Mouse (Mus musculus) adrenal gland, postnatal 25 days (tissue): Measurements from ENCODE around the gene Cnih3. TPM values are rescaled to one million over a fixed set of nuclear protein-coding genes. Genes with fewer than 3 reads are reported as not detected.
A peak's percentile ranks its signal among the peaks of the same experiment; 100 is the strongest.

Experiments used
- DNase-seq: peaks from one replicate; pipeline ENCODE4 v3.0.0; 2021; ENCODE audit warnings: mixed read lengths
- total RNA-seq: library from RNA; stranded (reverse); gene quantifications from 2 replicates; pipeline ENCODE4 v1.2.3, GENCODE M21; 2021

Gene Cnih3
- total RNA-seq, 1 experiment from 2014 or later = not detected

GRCm38 (mm10) chr1:181353200-181354097 lies 1.0 kb downstream of the Cnih3 start:
- DNase-seq = no peak

DNA sequence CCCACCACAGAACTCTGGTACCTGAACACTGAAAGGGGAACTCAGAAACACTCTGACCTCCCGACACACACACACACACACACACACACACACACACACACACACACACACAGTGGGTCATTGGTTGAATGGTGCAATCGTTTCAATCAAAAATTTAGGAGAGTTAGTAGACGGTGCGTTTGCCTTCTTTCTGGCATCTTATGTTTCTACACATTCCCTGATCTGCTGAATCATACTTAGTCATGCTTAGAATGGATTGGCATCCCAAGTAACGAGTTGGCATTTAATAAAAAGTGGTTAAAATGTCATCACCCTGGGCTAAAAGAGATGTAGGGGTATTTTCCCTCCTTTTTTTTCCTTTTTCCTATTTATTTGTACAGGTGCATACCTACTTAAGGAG lies 3.3 kb downstream of the Cnih3 start:
- DNase-seq = no peak

- DNase-seq = no peak
Observed at GRCm38 (mm10) chr1:181357870-181358269, 5.4 kb downstream of the Cnih3 start.

DNA sequence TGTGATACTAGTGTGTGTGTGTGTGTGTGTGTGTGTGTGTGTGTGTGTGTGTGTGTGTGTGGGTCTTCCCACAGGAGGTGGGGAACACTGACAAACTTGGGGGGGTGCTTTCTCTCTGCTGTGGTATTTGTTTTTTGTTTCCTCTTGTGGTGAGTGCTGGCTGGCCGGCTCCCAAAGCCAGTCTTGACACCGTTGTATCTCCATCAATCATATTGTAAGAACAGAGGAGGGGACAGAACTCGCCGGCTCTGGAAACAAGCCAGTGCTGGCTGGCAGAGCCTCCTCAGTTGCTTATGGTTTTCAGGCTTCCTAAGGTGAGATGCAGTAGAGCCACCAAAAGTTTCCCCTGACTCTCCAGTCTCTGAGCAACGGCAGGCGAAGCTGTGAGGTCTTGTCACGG lies 6.1 kb downstream of the Cnih3 start:
- peak; percentile 29 for DNase-seq

DNA sequence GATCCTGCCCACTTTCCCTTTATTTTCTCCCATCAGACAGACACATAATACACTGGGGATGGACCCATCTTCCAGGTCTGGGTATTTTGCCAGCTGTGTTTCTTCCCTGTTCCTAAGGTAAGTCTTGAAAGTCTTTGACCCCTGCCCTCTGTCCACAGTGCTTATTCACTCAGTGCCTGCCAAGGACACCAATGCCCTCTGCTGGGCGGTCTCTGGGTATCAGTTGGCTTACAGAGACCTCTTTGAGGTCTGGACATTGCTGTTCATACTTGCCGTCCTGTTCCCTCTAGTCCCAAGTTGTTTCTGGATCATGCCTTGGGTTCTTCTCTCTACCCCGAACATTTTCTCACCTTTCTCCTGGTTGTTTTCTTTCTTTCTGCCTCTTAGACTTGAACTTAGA lies 8.3 kb downstream of the Cnih3 start:
- DNase-seq = no peak

DNA sequence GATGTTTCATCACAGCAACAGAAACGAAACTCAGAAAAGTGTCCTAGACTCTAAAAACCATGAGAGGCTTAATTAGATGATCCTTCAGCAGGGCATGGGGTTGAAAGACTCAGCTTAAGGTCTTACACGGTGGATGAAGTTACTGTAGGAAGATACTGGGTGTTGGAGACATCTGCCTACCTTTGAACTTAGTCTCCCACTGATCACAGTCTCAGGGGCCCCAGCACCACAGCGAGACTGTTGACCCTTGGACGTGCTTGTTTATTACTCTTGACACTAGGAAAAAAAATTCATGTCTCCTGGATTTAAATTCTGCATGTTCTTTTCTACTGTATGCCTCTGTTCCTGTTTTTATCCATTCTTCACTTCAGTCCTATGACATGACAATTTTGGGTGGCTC lies 11.6 kb downstream of the Cnih3 start:
- DNase-seq = no peak

DNA sequence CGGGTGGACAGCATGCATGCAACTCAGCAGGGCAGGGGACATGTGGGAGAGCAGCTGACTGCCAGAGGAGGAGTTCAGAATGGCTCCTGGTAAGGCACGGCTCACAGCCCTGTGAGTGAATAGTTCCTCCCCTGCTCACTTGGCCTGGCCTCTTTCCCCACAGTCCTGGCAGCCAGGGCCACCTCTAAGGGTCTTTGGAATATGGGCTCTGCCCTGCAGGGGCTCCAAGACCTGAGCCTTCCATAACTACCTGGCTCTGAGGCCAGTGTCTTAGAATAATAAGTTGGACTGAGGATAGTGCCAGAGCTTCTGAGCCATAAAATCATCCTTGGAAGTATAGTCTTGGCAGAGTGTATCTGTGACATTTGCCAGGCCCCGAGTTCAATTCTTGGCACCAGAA lies 12.9 kb downstream of the Cnih3 start:
- no peak for DNase-seq

DNA sequence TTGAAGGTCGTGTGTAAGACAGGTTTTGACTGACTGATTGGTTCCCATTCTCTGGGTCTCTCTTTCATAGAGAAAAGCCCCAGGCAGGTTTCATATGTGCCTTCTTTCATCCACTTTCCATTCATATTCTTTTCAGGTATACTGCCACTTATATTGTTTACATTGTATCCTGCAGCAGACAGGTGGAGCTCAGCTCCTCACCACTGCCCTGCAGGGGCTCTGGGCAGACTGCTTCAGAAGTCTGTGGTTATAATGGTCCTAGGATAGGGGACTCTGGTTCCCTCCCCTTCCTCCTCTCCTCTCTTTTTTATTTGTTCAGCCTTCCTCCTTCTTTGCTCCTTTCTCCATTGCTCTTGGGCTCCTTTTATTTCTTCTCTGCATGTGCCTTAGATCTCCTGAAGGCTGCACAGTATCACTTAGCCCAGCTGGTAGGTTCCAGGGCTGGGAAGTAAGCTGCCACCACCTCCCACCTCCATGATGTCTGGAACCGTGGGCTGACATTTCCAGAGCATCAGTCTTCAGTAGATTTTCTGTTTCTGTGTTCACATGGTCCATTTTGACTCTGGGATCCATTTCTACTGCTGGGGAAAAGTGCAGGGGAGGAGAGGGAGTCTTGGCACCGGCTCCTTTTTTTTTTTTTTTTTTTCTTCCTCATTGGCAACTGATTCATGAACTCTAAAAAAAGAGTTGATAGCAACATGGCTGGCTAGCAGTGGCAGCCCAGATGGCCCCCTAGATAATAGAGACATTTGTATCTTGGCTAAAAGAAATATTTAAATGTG lies 16.6 kb downstream of the Cnih3 start:
- no peak for DNase-seq

DNA sequence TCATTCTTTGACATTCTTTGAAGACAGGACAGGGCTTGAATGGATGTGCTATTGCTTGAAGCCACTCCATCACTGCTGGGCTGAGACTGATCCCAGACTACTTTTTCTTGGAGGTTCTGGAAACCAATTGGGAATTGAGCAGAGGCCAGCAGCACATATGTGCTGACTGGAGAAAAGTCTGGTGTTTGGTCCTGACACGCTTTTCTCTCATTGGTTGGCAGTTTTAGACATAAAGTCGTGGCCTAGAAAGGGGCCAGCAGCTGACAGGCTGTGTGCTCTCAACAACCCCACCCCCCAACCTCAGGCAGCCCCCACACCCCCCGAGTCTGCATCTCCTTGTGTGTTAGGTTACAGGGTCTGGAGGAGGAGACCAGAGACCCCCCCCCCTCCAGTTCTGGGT lies 17.9 kb downstream of the Cnih3 start:
- no peak for DNase-seq

DNA sequence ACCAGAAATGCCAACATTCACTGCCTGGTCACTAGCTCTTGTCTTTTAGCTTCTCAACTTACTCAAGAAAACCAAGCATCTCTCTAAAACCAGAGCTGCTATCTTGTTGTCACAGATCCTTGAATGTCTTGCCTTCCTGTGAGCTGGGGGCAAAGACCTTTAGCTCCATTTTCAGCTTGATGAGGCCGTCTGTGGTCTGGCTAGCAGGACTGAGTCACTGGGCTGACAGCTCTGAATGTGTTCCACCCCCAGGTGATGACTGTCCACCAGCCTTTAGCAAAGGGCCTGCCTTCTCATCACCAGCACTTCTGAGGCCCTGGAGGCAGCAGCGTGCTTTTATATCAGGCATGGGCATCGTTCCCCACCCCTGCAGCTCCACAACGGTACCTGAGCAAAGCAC lies 18.8 kb downstream of the Cnih3 start:
- DNase-seq = no peak

DNA sequence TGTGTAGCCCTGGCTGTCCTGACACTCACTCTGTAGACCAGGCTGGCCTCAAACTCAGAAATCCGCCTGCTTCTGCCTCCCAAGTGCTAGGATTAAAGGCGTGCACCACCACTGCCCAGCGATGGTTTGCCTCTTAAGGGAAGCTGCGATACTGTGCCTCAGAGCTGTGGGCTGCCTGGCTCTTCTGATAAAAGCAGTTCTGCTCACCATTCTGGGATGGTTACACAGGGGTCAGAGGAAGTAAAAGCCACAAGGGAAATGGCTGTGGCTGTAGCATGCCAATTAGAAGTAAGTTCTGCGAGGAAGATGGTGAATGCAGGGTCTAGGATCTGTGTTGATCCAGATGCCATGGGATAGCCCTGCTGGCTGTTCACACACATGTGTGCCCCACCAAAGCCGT lies 19.9 kb downstream of the Cnih3 start:
- no peak for DNase-seq

DNA sequence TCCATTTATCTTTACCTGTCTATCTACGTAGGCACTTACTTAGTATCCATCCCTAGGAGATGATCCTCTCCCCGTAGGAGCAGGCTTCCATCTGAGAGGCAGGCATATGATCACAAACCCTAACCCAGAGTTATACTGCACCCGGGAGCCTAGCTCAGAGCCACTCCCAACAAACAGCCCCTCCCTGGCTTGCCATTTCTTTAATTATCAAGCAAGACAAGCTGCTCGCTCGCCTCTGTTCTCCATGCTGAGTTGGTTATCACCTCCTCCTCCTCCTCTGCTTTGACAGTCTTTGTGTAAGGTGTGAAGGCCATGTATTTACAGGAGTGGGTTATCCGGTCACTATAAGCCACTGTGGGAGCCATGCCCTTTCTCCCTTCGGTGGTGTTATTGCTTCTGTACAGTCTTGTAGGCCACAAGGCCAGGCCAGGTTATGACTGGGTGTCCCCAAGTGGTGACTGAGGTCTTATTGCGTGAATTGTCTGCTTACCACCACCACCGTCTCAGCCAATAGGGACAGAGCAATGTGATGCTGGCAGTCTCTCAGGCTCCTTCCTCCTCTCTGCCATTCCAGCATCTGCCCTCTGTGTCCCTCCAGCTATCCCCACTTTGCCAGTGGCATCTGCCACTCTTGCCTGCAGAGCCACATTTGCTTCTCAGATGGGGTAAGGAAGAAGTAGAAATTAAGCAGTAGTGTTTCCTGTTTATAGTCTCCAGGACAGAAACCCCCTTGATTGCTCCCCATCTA lies 22.4 kb downstream of the Cnih3 start:
- no peak for DNase-seq

GRCm38 (mm10) chr1:181376431-181376830 lies 24.0 kb downstream of the Cnih3 start:
- no peak for DNase-seq

GRCm38 (mm10) chr1:181379664-181380063 lies 27.2 kb downstream of the Cnih3 start:
- peak; percentile 44 for DNase-seq

GRCm38 (mm10) chr1:181381410-181382010 lies 29.1 kb downstream of the Cnih3 start:
- DNase-seq = no peak

GRCm38 (mm10) chr1:181389264-181389663 lies 36.8 kb downstream of the Cnih3 start:
- DNase-seq = no peak

GRCm38 (mm10) chr1:181392489-181392888 lies 40.1 kb downstream of the Cnih3 start:
- DNase-seq = no peak

- peak; percentile 94 for DNase-seq
Observed at GRCm38 (mm10) chr1:181393250-181394149, 41.1 kb downstream of the Cnih3 start.

- DNase-seq = no peak
Observed at GRCm38 (mm10) chr1:181395234-181395828, 42.9 kb downstream of the Cnih3 start.

- no peak for DNase-seq
Observed at GRCm38 (mm10) chr1:181399179-181399578, 46.8 kb downstream of the Cnih3 start.

- DNase-seq = no peak
Observed at GRCm38 (mm10) chr1:181403056-181403455, 50.6 kb downstream of the Cnih3 start.
